Mouse (Mus musculus) C2C12 (cell line): ENCODE results near the gene Ece1.

ENCODE experiments used
- CEBPB ChIP-seq: IDR thresholded peaks from one replicate; pipeline ENCODE4 v1.6.1; 2011; ENCODE audit warnings: low read depth, mild to moderate bottlenecking, control low read depth, moderate library complexity
- CTCF ChIP-seq: IDR thresholded peaks from one replicate; pipeline ENCODE4 v1.5.1; 2011; ENCODE audit not compliant: control insufficient read depth, insufficient read depth, insufficient read length
- FOSL1 ChIP-seq: IDR thresholded peaks from one replicate; pipeline ENCODE4 v1.8.0; 2011; ENCODE audit warnings: mild to moderate bottlenecking, low read length; ENCODE audit not compliant: poor library complexity, insufficient read depth, severe bottlenecking
- MYOD1 ChIP-seq: IDR thresholded peaks from one replicate; pipeline ENCODE4 v1.6.1; 2011; ENCODE audit warnings: low read depth; ENCODE audit not compliant: control insufficient read depth, insufficient read length
- MYOG ChIP-seq: IDR thresholded peaks from one replicate; pipeline ENCODE4 v1.6.1; 2011; ENCODE audit not compliant: control insufficient read depth, insufficient read length; ENCODE audit errors: extremely low read depth

DNA sequence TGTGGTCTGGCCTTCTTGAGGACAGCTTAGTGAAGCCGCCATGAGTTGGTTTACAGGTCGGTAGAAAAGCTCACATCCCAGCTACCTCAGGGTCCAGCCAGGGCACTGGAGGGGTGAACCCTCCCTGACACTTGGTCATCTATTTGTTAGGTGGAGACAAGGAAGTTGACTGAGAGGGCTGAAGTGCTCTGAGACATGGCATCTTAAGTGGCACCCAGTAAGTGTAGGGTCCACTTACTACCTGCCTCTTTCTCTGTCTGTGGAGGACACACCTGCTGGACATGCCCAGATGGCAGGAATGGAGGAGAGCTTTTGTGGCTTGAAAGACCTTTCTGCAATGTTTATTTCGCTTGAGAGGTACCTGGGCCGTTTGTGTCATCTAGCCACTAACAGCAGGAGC, 46.9 kb downstream of the Ece1 start:
- TF ChIP-seq CTCF, result no peak
- no peak for TF ChIP-seq MYOD1
- TF ChIP-seq CEBPB, result no peak
- TF ChIP-seq FOSL1, result no peak
- TF ChIP-seq MYOG, result no peak
